ENCODE assay signal across 8 mouse cellular contexts in genomic region chr11:98927438-98928076, GRCm38 (mm10). TPM values are rescaled to one million over a fixed set of nuclear protein-coding genes. Genes with fewer than 3 reads are reported as not detected.
DNase-seq lines count a peak whose midpoint lies in the region; ATAC-seq and TF ChIP-seq lines count a peak whose summit lies in the region.

Gene Rara, plus strand, starts transcription at chr11:98927818.

- no peak for DNase-seq in kidney, adult 9 months
- peak; percentile 25 for DNase-seq in adrenal gland, adult 2 months
- DNase-seq in forebrain, embryonic 10.5 days (ENCODE audit: extremely low spot score, low spot score), result no peak
- no peak for DNase-seq in liver, embryonic 14.5 days (ENCODE audit: low read depth in 3 of 3, low spot score in 3 of 3)

- peaks cover 100% of the 10 kb centered on the region for H3K4me1 ChIP-seq in kidney, embryonic 15.5 days
- H3K4me1 ChIP-seq in forebrain, embryonic 10.5 days, result peaks cover 99% of the 10 kb centered on the region
- H3K4me1 ChIP-seq in hindbrain, embryonic 15.5 days (replicated peaks), result peaks cover 91% of the 10 kb centered on the region
- peaks cover 5 to 18% of the 10 kb centered on the region in 2 experiments; a peak in 3 of 4 replicates for H3K4me1 ChIP-seq in liver, embryonic 14.5 days (replicated peaks; ENCODE audit: control insufficient read depth in 2 of 2, insufficient read depth in 2 of 2, low read length in 1 of 2)
- peaks cover 85% of the 10 kb centered on the region for H3K4me1 ChIP-seq in stomach, embryonic 14.5 days (ENCODE audit: control insufficient read depth, insufficient read depth, low read length)

- ATAC-seq in kidney, embryonic 15.5 days (replicated peaks; ENCODE audit: low FRiP score), result no peak
- ATAC-seq in hindbrain, embryonic 15.5 days (ENCODE audit: low FRiP score, low read depth), result peak; percentile 35; the same call in 1 of the 2 replicates
- ATAC-seq in liver, embryonic 14.5 days (ENCODE audit: insufficient read depth), result no peak
- ATAC-seq in stomach, embryonic 14.5 days (ENCODE audit: insufficient number of reproducible peaks, insufficient read depth, low FRiP score, low read depth), result no peak
- no peak for ATAC-seq in megakaryocyte-erythroid progenitor cell, adult 5-6 weeks (replicated peaks; ENCODE audit: low FRiP score, low TSS enrichment, poor library complexity, severe bottlenecking)

- H3K4me3 ChIP-seq in kidney, embryonic 15.5 days (replicated peaks), result peak within 1 kb of the TSS; percentile 59
- H3K4me3 ChIP-seq in forebrain, embryonic 10.5 days, result peak within 1 kb of the TSS; percentile 62
- peak within 1 kb of the TSS; percentile 55 for H3K4me3 ChIP-seq in hindbrain, embryonic 15.5 days
- peak within 1 kb of the TSS; percentile 32 to 39 for H3K4me3 ChIP-seq in liver, embryonic 14.5 days (ENCODE audit: insufficient read depth in 1 of 2, low read depth in 2 of 2, low read length in 2 of 2)
- peak within 1 kb of the TSS; percentile 53 for H3K4me3 ChIP-seq in stomach, embryonic 14.5 days (ENCODE audit: low read depth, low read length)

- peak within 1 kb of the TSS; percentile 89 for H3K27ac ChIP-seq in kidney, embryonic 15.5 days
- H3K27ac ChIP-seq in forebrain, embryonic 10.5 days, result peak within 1 kb of the TSS; percentile 86
- H3K27ac ChIP-seq in hindbrain, embryonic 15.5 days (replicated peaks), result peak within 1 kb of the TSS; percentile 71; the same call in 1 of the 2 replicates
- H3K27ac ChIP-seq in liver, embryonic 14.5 days, result no peak within 1 kb of the TSS
- H3K27ac ChIP-seq in stomach, embryonic 14.5 days (ENCODE audit: low read length), result peak within 1 kb of the TSS; percentile 49

- 10% methylated on average over 21 of the region's 21 CpGs for WGBS in kidney, embryonic 15.5 days
- WGBS in forebrain, embryonic 10.5 days, result 5% methylated on average over 21 of the region's 21 CpGs
- whole genome bisulfite sequencing in hindbrain, embryonic 15.5 days, result 10% methylated on average over 21 of the region's 21 CpGs
- 12% methylated on average over 21 of the region's 21 CpGs for WGBS in liver, embryonic 14.5 days (ENCODE audit: insufficient replicate concordance)
- WGBS in stomach, embryonic 14.5 days, result 8% methylated on average over 21 of the region's 21 CpGs

- H3K4me2 ChIP-seq in kidney, embryonic 15.5 days, result peak within 1 kb of the TSS; percentile 87
- peak within 1 kb of the TSS; percentile 82 for H3K4me2 ChIP-seq in hindbrain, embryonic 15.5 days
- peak within 1 kb of the TSS; percentile 57 for H3K4me2 ChIP-seq in liver, embryonic 14.5 days (ENCODE audit: low read depth)
- peak within 1 kb of the TSS; percentile 87 for H3K4me2 ChIP-seq in stomach, embryonic 14.5 days (replicated peaks; ENCODE audit: low read depth, low read length)

- H3K9ac ChIP-seq in kidney, embryonic 15.5 days, result peak within 1 kb of the TSS; percentile 62
- peak within 1 kb of the TSS; percentile 63 for H3K9ac ChIP-seq in hindbrain, embryonic 15.5 days
- H3K9ac ChIP-seq in liver, embryonic 14.5 days (replicated peaks), result no peak within 1 kb of the TSS
- peak within 1 kb of the TSS; percentile 72 for H3K9ac ChIP-seq in stomach, embryonic 14.5 days (replicated peaks; ENCODE audit: low read depth, low read length)

- H3K36me3 ChIP-seq in kidney, embryonic 15.5 days, result no peaks in the 10 kb centered on the region
- peaks cover 17% of the 10 kb centered on the region for H3K36me3 ChIP-seq in forebrain, embryonic 10.5 days (replicated peaks)
- H3K36me3 ChIP-seq in hindbrain, embryonic 15.5 days, result no peaks in the 10 kb centered on the region
- H3K36me3 ChIP-seq in liver, embryonic 14.5 days (replicated peaks; ENCODE audit: control insufficient read depth, insufficient read depth, low read depth), result peaks cover 11% of the 10 kb centered on the region
- H3K36me3 ChIP-seq in stomach, embryonic 14.5 days (ENCODE audit: control insufficient read depth, insufficient read depth, low read length), result no peaks in the 10 kb centered on the region

- no peak for TF ChIP-seq EP300 in liver, embryonic 14.5 days (IDR thresholded peaks at IDR 0.05; ENCODE audit: low read depth)

- no peaks in the 10 kb centered on the region for H3K9me3 ChIP-seq in kidney, embryonic 15.5 days (replicated peaks)
- no peaks in the 10 kb centered on the region for H3K9me3 ChIP-seq in forebrain, embryonic 10.5 days
- H3K9me3 ChIP-seq in hindbrain, embryonic 15.5 days, result no peaks in the 10 kb centered on the region
- H3K9me3 ChIP-seq in liver, embryonic 14.5 days (ENCODE audit: control insufficient read depth, low read length), result no peaks in the 10 kb centered on the region
- H3K9me3 ChIP-seq in stomach, embryonic 14.5 days (ENCODE audit: control insufficient read depth, low read depth, low read length), result no peaks in the 10 kb centered on the region

- TF ChIP-seq CTCF in liver, embryonic 14.5 days (IDR thresholded peaks at IDR 0.05; ENCODE audit: low read depth), result no peak

- no peaks in the 10 kb centered on the region for H3K27me3 ChIP-seq in kidney, embryonic 15.5 days
- peaks cover 53% of the 10 kb centered on the region for H3K27me3 ChIP-seq in forebrain, embryonic 10.5 days (ENCODE audit: poor library complexity, severe bottlenecking)
- H3K27me3 ChIP-seq in hindbrain, embryonic 15.5 days, result no peaks in the 10 kb centered on the region
- peaks cover 3% of the 10 kb centered on the region for H3K27me3 ChIP-seq in liver, embryonic 14.5 days (ENCODE audit: control insufficient read depth, insufficient read depth, low read length)
- no peaks in the 10 kb centered on the region for H3K27me3 ChIP-seq in stomach, embryonic 14.5 days (ENCODE audit: control insufficient read depth, insufficient read depth, low read length)

RNA-seq across cellular contexts. Expression of gene Rara, which starts in this region (rescaled TPM):
- 29.3 and 32.1 TPM in 2 replicates for polyA plus RNA-seq in kidney, embryonic 15.5 days (2015; fragmentation: Nextera tagmentation; extraction: Ambion mirVana)
- total RNA-seq in adrenal gland, adult 2 months (2021), result 10 to 100 TPM; 17.0 to 30.8 TPM
- polyA plus RNA-seq in adrenal gland, adult 2 months (2012; rRNA removed), result 43.7 and 44.9 TPM in 2 replicates
- 16.9 and 19.3 TPM in 2 replicates for polyA plus RNA-seq in forebrain, embryonic 10.5 days (2016; fragmentation: Nextera tagmentation; extraction: Ambion mirVana)
- polyA plus RNA-seq in hindbrain, embryonic 15.5 days (2015; fragmentation: Nextera tagmentation; extraction: Ambion mirVana), result 11.4 and 16.8 TPM in 2 replicates
- 1.9 and 2.3 TPM in 2 replicates for polyA plus RNA-seq in liver, embryonic 14.5 days (2012; rRNA removed)
- 3.0 and 3.2 TPM in 2 replicates for polyA plus RNA-seq in liver, embryonic 14.5 days (2014; fragmentation: Nextera tagmentation; extraction: Ambion mirVana)
- 54.0 and 56.8 TPM in 2 replicates for polyA plus RNA-seq in stomach, embryonic 14.5 days (2014; fragmentation: Nextera tagmentation; extraction: Ambion mirVana)
- total RNA-seq in megakaryocyte-erythroid progenitor cell, adult 5-6 weeks (2014; fragmentation: Nextera tagmentation), result 7.8 and 15.9 TPM in 2 replicates
- total RNA-seq in megakaryocyte-erythroid progenitor cell, adult 5-6 weeks (2017), result 2.2 and 3.0 TPM in 2 replicates
